Mouse (Mus musculus): ENCODE measurements at regions not wholly inside any gene's neighbourhood (a gene's known extent, or its start where the extent isn't known, plus 50 kb on each side); places are given as distances from the start of the nearest gene placed in this dataset.
A peak's percentile ranks its signal among the peaks of the same experiment; 100 is the strongest.

DNA sequence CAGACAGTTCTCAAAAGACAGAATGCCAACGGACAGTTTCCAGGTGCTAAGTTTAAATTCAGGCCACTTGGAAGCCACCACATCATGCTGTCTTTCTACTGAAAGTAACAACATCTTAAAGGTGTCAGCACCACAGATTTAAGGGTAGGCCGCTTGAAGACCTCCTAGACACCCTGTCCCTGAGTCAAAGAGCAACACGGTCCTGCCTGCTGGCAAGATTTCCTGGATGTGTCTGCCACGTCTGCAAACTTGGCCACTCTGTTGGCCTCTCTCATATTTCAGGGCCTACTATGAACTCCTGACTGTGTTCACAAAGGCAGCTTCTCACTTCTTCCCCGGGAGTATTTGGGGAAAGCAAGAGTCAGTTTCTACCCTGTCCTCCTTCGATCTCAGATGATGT is 194.7 kb upstream of the Esrrg start:
- no peak for DNase-seq (ENCODE audit: low spot score)

DNA sequence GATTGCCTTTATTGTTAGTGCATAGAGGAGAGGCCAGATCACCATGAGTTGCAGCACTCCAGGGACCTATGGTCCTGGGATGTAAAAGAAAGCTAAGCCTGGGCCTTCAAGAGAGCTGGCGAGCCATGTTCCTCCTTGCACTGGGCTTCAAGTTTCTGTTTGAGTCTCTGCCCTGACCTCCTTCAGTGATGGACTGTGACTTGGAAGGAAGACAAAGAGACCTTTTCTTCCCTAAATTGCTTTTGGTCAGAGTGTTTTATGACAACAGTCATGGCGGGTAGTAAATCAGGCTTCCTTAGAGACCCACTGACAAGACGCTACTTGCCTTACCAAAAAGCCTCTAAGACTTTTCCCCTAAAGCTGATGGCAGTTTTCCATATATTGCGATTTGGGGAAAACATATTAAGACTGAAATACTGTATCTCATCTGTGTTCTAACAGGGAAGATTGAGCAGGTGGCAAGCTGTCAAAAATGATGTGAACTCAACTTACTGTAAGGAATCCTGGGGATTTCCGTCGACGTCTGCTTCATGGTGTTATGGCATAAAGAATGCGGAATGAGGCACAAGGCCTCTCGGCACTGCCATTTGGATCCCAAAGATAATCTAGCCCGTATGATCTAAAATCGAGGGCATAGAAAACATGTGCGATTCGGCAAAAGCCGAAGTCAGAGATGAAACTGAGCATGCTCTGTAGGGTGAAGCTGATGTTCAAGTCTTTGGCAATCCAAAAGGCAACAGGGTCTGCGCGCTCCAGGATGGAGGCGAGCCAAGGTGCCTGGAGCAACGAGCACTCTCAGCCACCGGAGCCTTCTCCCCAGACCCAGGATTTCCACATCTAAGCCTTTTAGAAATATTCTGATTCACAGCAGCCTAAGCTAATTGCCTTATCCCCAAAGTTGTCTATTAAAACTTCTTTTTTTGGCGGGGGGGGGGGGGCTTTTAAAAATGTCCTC is 190.1 kb upstream of the Esrrg start:
- DNase-seq (ENCODE audit: low spot score): no peak

DNA sequence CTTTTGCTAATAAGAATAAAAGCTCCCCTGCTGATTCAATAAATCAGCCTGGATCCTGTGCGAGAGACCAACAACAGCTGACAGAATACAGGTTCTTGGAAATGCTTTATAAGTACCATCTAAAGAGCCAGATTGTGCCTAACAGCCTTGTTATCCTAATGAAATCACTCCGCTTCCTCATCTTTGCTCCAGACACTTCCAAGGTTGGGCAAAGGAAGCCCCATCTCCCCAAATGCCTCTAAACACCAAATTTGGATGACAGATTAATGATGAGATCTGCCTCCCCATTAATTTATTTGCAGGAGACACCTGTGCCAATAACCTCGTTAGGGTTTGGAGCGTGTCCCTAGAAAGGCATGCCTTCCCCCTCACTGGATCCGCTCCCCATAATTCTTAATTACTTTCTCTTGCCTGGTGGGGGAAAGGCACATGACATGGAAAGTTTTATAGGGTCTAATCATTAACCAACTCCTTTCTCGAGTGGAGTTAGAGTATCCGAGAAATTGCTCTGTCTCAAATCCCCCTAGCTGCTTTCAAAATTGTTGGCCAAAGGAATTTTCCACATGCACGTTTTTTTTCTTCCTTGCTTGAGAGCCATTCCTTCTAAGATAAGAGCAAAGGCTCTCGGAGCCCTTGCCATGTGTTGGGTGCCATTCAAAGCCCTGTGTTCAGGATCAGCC is 179.9 kb upstream of the Esrrg start:
- DNase-seq (ENCODE audit: low spot score): no peak

DNA sequence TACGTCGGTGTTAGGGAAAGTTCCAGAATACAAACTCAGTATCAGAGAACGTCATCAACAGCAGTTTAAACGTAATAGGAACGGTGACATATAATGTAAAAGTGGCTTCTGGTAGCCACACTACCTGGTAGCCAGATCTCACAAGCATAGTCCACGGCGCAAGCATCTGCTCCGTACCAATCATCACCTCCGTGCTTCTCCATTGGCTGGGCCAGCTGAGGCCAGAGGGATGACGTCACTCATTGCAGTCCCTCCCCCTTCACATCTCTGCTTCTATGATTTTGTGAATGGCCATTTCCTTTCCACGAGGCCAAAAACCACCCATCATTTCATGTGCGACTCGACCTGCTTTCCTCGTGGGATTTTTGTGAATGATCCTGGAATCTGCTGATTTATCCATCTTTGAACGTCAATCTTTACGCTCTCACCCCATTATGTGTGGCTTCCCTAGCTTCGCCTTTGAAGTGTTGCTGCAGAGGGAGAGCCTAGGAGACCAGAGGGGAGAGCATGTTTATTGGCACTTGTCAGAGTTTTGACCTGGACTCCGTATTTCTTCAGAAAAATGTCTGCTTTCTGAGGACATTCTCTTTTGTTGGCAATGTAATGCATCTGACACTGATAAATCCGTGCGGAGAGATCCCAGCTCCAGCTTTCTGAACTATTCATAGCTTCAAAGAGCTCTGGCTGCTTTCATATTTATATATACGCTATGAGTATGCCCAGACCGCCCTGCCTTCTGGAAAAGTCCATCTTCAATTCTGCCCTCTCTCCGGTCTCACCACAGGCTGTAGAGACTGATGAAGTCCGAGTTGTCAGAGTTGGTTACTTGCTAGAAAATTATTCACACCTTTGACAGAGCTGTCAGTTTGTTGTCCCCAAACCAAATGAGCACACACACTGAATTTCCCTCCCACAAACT is 174.6 kb upstream of the Esrrg start:
- no peak for DNase-seq (ENCODE audit: low spot score)

DNA sequence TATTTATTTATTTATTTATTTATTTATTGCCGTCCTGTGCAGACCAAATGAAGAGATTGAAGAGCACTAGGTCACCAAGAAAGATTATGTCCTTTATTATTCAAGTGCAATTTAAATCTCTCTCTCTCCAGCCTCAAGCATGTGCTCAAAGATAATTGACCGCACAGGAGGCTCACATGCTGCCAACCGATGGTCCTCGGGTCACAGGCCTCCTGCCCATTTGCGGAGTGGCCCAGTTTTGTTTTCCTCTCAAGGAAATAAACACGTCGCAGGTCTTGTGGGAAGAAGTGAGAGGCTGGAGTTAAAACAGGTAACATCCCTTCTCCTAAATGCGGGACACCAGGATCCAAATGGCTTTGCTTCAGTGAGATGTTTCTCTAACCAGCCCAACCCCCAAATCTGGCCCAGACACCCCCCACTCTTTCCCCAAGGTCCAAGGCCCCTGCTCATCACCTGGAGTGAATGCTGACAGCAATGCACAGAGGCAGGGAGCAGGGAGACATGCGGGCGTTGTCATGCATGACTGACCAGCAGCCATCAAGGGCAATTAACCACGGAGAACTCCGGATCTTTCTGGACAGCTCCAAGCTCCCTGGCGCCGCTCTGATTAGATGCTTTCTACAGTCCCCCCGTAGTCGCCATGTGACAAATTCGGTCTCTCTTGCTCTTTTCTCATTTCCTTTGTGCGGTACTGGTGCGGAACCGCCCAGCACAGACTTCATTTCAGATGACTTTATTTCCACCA is 169.2 kb upstream of the Esrrg start:
- DNase-seq (ENCODE audit: low spot score): no peak

DNA sequence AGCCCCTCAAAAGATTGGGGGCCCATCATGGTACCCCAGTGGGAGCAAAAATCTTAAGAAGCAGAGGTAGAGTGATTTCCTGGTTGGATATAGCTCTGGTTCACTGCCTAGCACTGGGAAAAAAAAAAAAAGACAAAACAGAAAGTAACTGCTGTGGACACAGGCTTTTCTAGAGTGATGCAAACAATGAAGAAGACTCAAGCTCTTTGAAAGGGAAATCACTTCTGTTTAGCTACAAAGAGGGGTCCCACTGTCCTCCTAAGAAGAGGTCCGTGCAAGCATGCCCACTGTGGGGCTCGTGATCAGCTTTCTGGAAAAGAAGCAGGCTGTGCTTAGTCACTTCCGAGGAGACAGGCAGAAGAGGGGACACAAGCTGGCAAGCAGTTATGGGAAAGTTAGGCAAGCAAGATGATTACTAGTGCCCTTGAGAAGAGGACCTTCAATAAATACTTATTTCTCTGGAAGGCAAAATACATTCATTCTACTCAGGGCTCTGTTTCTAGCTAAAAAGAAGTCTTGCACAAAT is 166.9 kb upstream of the Esrrg start:
- DNase-seq (ENCODE audit: low spot score): no peak

DNA sequence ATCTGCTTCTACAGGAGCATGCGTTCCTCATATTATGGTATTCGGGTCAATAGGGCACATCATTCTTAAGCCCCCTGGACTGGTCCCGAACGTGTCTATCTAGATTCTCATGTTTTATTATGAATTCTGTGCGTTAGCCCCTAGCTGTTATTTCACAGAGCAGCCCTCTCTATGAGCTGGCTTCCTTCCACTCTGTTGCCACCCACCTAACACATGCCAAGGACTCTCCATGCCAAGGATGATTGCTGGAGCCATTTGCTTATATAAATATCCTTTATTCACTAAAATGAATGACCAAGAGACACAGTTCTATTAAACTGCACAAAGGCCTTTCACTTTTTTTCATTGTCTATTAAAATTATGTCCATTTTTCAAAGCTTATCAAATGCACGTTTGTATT is 162.1 kb upstream of the Esrrg start:
- no peak for DNase-seq (ENCODE audit: low spot score)

DNA sequence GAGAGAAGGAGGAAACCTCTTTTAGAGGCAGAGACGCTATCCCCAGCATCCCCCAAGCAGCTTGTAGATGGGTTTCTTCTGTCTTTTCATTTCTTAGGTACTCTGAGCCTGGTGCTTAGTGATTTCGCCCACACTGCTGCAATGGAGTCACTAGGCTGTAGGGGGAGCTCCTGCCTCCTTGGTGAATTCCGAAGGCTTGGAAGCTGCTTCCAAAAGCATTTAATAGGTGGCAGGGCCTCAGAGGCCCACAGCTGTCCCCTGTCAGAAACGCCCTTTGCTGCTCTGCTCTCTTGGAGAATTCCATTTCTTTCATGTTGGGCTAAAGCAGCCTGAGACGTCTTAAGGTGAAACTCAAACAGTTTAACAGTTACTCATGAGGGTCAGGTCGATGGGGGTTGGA is 160.4 kb upstream of the Esrrg start:
- peak; percentile 39 for DNase-seq (ENCODE audit: low spot score)

DNA sequence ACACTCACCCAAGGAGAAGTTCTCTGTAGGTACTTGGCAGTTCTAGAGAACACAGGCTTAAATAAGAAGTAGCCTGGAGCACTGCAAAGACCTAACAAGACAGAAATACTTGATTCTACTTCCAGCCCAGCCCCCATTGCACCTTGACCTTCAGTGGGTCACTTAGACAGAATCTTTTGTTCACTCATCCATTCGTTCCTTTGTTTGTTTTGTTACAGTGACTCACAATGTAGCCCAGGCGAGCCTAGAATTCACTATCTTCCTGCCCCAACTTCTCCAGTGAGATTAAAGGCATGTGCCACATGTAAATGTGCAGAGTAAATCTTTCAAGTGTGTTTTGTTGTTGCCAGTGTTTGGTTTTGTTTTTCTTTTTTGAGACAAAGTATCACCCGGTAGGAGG is 158.5 kb upstream of the Esrrg start:
- no peak for DNase-seq (ENCODE audit: low spot score)

DNA sequence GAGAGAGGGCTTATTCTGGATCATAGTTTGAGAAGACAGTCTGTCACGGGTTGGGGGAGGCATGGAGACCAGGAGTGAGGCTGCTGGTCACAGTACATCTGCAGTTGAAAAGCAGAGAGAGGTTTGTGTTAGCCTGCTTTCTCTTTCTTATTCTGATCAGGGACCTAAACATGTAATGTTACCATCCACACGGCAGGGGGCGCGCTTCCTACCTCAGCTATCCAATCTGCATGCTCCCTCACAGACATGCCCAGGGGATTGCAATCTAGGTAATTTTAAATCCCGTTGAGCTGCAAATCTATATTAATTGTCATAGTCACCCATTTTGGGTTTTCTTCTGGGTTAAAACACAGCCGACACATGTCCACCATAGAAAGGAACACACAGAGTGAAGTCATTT is 156.4 kb upstream of the Esrrg start:
- peak; percentile 28 for DNase-seq (ENCODE audit: low spot score)

DNA sequence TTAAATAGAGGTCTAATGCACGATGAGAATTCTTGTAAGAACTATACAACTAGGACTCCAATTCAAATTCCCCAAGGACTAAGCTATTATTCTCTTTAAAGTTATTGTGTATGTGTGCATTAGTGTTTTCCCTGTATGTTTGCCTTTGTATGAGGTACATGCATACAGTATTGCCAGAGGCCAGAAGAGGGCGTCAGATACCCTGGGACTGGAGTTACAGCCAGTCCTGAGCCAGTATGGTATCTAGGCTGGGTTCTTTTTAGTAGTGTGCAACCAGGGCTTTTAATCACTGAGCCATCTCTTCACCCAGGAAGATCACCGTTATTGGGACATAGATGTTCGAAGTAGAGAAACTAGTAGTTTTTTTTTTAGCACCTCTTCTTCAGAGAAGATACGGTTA is 154.2 kb upstream of the Esrrg start:
- no peak for DNase-seq (ENCODE audit: low spot score)

DNA sequence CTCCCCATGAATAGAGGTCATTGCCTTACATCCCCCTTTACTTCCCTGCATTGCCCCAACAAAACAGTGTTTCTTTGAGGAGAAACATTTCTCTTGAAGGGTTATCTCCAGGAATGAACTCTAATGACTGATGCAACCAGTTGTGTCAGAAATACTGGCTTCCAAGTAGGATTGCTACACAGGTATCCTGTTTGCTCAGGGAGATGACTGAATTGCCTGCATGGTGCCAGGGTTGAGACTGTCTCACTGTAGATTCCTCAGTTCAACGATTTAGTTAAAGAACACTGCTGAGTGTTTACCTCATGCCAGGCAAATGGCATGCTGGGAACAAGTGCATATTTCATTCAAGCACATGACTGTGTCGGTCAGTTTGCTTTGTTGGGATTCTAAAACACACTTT is 123.8 kb upstream of the Esrrg start:
- no peak for DNase-seq (ENCODE audit: low spot score)

DNA sequence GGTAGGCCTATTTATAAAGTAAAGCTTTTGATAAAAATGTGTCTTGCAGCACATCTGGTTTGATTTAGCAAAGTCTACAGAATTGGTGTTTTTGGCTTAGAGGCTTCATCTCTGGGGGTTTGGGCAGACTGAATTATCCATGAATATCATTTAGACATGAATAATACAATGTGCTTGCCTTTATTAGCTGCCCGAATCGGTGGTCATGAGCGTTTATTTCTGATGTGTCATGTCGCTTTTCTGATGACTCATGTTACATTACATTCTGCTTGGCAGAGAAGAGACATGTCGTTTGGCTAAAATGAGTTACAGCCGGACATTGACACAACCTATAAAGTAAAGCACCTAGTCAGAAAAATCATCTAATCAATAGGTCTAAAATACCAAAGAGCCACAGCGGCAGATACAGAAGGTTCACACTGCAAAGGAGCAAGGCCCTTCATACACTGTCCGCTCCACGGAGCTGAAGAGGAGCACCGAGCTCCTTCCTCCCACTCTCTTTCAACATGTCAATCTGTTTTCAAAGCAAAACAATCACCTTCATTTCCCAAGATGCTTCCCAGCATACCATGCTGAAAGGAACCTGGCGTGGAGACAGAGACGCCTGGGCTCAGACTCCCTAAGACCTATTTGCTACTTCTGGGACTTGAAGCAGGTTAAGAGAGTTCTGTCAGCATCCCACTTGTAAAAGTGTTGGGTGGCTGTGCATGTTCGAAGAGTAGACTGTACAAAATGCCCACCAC is 120.5 kb upstream of the Esrrg start:
- no peak for DNase-seq (ENCODE audit: low spot score)

DNA sequence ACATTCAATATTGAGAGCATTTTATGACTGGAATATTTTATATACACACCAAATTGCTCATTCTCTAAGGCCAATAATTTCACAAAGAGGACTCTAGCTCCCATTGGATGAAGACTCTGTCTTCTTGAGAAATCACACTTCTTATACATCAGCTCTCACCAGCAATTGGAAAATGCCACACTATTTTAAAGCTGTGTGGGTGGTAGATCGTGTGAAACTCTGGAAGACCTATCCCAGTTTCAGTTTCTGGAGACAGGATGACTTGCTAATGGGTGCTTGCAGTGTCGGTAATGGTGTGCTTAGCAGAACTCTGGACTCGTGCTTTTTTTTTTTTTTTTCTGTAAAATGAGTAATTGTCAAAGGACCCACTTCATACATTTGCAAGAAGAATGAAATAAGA is 119.1 kb upstream of the Esrrg start:
- DNase-seq (ENCODE audit: low spot score): no peak

DNA sequence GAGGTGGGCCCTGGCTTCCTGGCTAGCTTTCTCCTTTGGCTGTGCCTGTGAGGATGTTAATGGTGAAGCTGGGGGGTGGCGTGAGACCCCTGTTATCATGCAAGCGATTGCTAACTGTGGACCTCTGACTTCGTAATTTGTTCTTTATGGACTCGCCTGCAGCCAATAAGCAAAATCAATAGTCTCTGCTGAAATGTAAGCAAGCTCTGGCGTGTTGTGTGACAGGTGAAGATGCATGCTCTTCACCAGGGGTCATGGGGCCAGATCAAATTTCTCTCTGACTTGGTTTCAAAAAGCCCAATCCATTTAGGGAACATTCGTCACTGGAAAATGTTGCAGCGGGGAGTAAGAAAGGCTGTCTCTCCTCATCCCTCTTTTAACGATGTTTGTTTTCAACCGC is 103.2 kb upstream of the Esrrg start:
- no peak for DNase-seq (ENCODE audit: low spot score)

DNA sequence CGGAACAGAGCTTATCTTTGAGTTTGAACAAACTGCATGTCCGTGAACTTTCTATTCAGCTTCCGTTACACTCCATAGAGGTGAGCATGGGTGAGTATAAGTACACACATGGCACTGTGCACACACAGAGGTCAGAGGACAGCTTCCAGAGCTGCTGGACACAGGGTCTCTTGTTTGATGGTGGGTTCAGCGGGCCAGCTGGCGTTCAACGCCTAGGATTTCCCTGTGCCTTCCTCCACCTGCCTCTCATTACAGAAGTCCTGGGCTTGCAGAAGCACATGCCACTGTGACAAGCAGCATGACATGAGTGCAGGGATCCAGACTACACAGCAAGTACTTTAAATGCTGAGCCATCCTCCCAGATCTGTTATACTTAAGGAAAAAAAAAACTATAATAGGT is 101.4 kb upstream of the Esrrg start:
- DNase-seq (ENCODE audit: low spot score): no peak

DNA sequence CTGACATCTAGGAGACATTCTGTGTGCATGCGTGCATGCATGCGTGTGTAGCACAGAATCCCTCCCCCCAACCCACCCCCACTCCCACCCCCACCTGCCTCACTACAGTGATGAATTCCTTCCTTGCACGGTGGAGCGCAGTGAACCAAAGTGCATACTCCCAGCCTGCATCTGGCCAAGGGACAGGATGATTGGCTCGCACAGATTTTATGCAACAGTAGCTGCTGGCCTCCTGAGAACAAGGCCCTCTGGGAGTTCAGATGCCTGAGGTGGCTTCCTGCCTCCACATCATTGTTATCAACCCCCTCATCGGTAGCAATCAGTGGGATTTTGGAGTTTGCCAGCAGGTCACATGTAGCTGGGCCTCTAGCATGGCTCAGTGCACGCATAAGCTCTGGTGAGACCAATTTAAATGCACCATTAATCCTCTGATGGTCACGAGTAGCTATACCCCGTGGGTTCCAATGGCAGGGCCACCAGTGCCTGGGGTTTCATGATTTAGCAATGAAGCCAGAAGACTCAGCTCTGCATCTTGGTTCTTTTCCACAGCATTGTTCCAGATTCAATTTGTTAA is 77.2 kb upstream of the Esrrg start:
- no peak for DNase-seq (ENCODE audit: low spot score)

DNA sequence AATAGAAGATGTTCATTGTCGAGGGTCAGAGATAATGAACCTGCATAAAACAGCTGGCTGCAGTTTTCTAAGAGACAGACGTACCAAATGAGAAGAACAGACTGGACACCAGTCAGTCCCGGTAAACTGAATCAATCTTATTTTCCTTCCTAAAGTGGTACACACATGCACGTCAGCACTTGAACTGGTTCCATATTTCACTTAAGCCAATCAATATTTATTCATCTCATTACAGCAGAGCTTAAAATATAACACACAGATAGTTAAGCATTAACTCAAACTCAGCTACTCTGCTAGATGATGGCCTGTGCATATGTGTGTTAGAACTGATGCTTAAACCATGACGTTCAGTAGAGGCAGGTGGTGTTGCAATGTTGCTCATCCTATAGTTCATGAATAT is 72.3 kb upstream of the Esrrg start:
- no peak for DNase-seq (ENCODE audit: low spot score)

DNA sequence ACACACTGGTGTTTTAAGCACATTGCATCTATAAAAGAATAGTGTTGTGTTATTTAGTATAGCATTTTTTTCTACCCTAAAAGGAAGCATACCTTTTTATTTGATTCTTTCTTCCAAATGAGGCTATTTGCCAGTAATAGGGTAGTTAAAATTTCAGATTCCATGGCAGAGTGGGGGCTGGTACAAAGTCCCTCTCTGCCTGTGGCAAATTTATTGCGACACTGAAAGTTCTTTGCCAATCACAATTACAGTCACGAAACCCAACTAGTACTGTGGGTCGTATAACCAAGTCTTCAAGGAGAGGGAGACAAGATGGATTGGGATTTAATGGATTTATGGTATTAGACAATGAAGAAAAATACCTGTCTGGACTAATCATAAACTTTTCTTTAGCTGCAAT is 51.9 kb upstream of the Esrrg start:
- no peak for DNase-seq (ENCODE audit: low spot score)

Data from ovary, postnatal 14 days (tissue).